In genomic region chr2:180389486-180389885, GRCm38 (mm10) we compare ENCODE assay signal across 25 mouse cellular contexts. TPM values are rescaled to one million over a fixed set of nuclear protein-coding genes. Genes with fewer than 3 reads are reported as not detected.
A peak's percentile ranks its signal among the peaks of the same experiment; 100 is the strongest.
DNase-seq lines count a peak whose midpoint lies in the region; ATAC-seq and TF ChIP-seq lines count a peak whose summit lies in the region.
"Had no signal": no experiment of that assay in that cellular context is flagged by ENCODE, and none has a peak within 500 bp of the region (broad histone marks: within the 10 kb centered on the region; RNA-seq: fewer than 3 reads in every experiment).

No protein-coding gene starts in this region.

- H3K9me3 ChIP-seq in heart, embryonic 11.5 days (replicated peaks; ENCODE audit: control insufficient read depth, low read length) = no peaks in the 10 kb centered on the region
- no peaks in the 10 kb centered on the region for H3K9me3 ChIP-seq in lung, embryonic 14.5 days (ENCODE audit: low read depth, low read length)
- no peaks in the 10 kb centered on the region for H3K9me3 ChIP-seq in heart, embryonic 16.5 days (replicated peaks; ENCODE audit: control insufficient read depth, low read length)
- H3K9me3 ChIP-seq: G1E; hindbrain, embryonic 13.5 days; midbrain, embryonic 10.5 days had no signal

- peak overlapping the region; percentile 97 for H3K9ac ChIP-seq in heart, embryonic 11.5 days (ENCODE audit: low read depth, low read length)
- H3K9ac ChIP-seq in lung, embryonic 14.5 days = no peak overlapping the region
- H3K9ac ChIP-seq in heart, embryonic 16.5 days (ENCODE audit: low read length) = peak overlapping the region; percentile 97
- H3K9ac ChIP-seq: hindbrain, embryonic 13.5 days had no signal

- H3K27me3 ChIP-seq in heart, embryonic 11.5 days (ENCODE audit: control insufficient read depth, insufficient read depth, low read length) = peaks cover 14% of the 10 kb centered on the region
- H3K27me3 ChIP-seq in lung, embryonic 14.5 days (ENCODE audit: insufficient read depth, low read length) = peaks cover 45% of the 10 kb centered on the region
- peaks cover 13% of the 10 kb centered on the region for H3K27me3 ChIP-seq in heart, embryonic 16.5 days (ENCODE audit: control insufficient read depth, insufficient read depth, low read length)
- H3K27me3 ChIP-seq in myocyte (ENCODE audit: control insufficient read depth, insufficient read depth, insufficient read length) = peaks cover 6% of the 10 kb centered on the region

- H3ac ChIP-seq in myocyte (ENCODE audit: control insufficient read depth, insufficient read length) = peak overlapping the region; percentile 13

- H3K4me3 ChIP-seq in heart, embryonic 11.5 days (ENCODE audit: low read depth, low read length) = peak overlapping the region; percentile 71
- no peak overlapping the region for H3K4me3 ChIP-seq in lung, embryonic 14.5 days (ENCODE audit: low read depth, low read length)
- H3K4me3 ChIP-seq in heart, embryonic 16.5 days (ENCODE audit: low read length) = peak overlapping the region; percentile 81
- H3K4me3 ChIP-seq in myocyte = peak overlapping the region; percentile 59
- H3K4me3 ChIP-seq: hindbrain, embryonic 13.5 days; midbrain, embryonic 10.5 days had no signal

- no peak for DNase-seq in heart, postnatal 25 days (ENCODE audit: low spot score)
- no peak for DNase-seq in lung, embryonic 14.5 days
- DNase-seq in lung, postnatal 25 days (ENCODE audit: low spot score) = no peak
- no peak for DNase-seq in spleen, adult 18-20 months
- DNase-seq: adrenal gland, adult 2 months; B cell, adult 2 months; cerebellum, adult 11 months; cerebellum, postnatal 10 days; kidney, adult 18-20 months; kidney, postnatal 10 days; right cerebral cortex, postnatal 14 days; thymus, postnatal 25 days had no signal

- peaks cover 40% of the 10 kb centered on the region for H3K4me1 ChIP-seq in heart, embryonic 11.5 days (ENCODE audit: control insufficient read depth, insufficient read depth, low read length)
- no peaks in the 10 kb centered on the region for H3K4me1 ChIP-seq in lung, embryonic 14.5 days (ENCODE audit: insufficient read depth)
- H3K4me1 ChIP-seq in heart, embryonic 16.5 days (ENCODE audit: control insufficient read depth, insufficient read depth, low read length) = peaks cover 28% of the 10 kb centered on the region

- ATAC-seq in heart, embryonic 11.5 days (replicated peaks; ENCODE audit: insufficient number of reproducible peaks, low FRiP score, low TSS enrichment) = no peak
- no peak for ATAC-seq in lung, embryonic 14.5 days (ENCODE audit: insufficient read depth)
- no peak for ATAC-seq in heart, embryonic 16.5 days (replicated peaks; ENCODE audit: extremely low read depth, insufficient read depth, low FRiP score)
- ATAC-seq: inflammation-experienced regulatory T-cells, adult 6 months; lung, postnatal 0 days; Patski had no signal

- peak overlapping the region; percentile 98 for H3K27ac ChIP-seq in heart, embryonic 11.5 days (ENCODE audit: low read depth, low read length)
- H3K27ac ChIP-seq in lung, embryonic 14.5 days (ENCODE audit: low read depth) = no peak overlapping the region
- H3K27ac ChIP-seq in heart, embryonic 16.5 days (ENCODE audit: low read length) = peak overlapping the region; percentile 98
- H3K27ac ChIP-seq: hindbrain, embryonic 13.5 days; midbrain, embryonic 10.5 days had no signal

- no peak for TF ChIP-seq CTCF in lung, embryonic 14.5 days (IDR thresholded peaks at IDR 0.05; ENCODE audit: low read depth)

- H3K79me2 ChIP-seq in myocyte (ENCODE audit: control insufficient read depth, insufficient read depth) = peaks cover 3% of the 10 kb centered on the region

- no peaks in the 10 kb centered on the region for H3K36me3 ChIP-seq in heart, embryonic 11.5 days (ENCODE audit: control insufficient read depth, insufficient read depth, low read length)
- H3K36me3 ChIP-seq in lung, embryonic 14.5 days (ENCODE audit: insufficient read depth) = no peaks in the 10 kb centered on the region
- H3K36me3 ChIP-seq in heart, embryonic 16.5 days (ENCODE audit: control insufficient read depth, insufficient read depth) = no peaks in the 10 kb centered on the region
- H3K36me3 ChIP-seq in myocyte (ENCODE audit: control insufficient read depth, insufficient read depth) = no peaks in the 10 kb centered on the region
- H3K36me3 ChIP-seq: G1E; hindbrain, embryonic 13.5 days; midbrain, embryonic 10.5 days had no signal

- WGBS in heart, embryonic 11.5 days (ENCODE audit: insufficient replicate concordance) = 7% methylated on average over 2 of the region's 2 CpGs
- WGBS in lung, embryonic 14.5 days = 27% methylated on average over 2 of the region's 2 CpGs
- 10% methylated on average over 2 of the region's 2 CpGs for WGBS in heart, embryonic 16.5 days

- intact Hi-C loops in heart, postnatal 25 days (cut with DNase I) = no loop called here

- TF ChIP-seq POLR2A in myocyte (IDR thresholded peaks at IDR 0.05; ENCODE audit: insufficient read length, low read depth) = peak; percentile 88

- peak overlapping the region; percentile 87 for H3K4me2 ChIP-seq in heart, embryonic 11.5 days
- peak overlapping the region; percentile 8; the same call in 1 of the 2 replicates for H3K4me2 ChIP-seq in lung, embryonic 14.5 days
- peak overlapping the region; percentile 88 for H3K4me2 ChIP-seq in heart, embryonic 16.5 days (ENCODE audit: low read depth, low read length)
- peak overlapping the region; percentile 66 for H3K4me2 ChIP-seq in myocyte (ENCODE audit: low read depth)
- H3K4me2 ChIP-seq: hindbrain, embryonic 13.5 days had no signal

TF ChIP-seq in myocyte, 11 proteins besides CTCF, POLR2A, EP300 and RAD21:
- TF ChIP-seq E2F4 (IDR thresholded peaks at IDR 0.05; ENCODE audit: insufficient read depth) (no peak), POLR2AphosphoS2 (IDR thresholded peaks at IDR 0.05; ENCODE audit: insufficient read length, low read depth) (peak; percentile 89)

RNA-seq across cellular contexts. Expression of gene Gata5, which starts 55.0 kb away (rescaled TPM):
- 25.7 and 28.0 TPM in 2 replicates for polyA plus RNA-seq in heart, embryonic 11.5 days (2014; fragmentation: Nextera tagmentation; extraction: Ambion mirVana)
- 1 to 10 TPM in 1 of 2 experiments, under 1 TPM in 1; 0.98 to 1.1 TPM for total RNA-seq in heart, postnatal 25 days (2021)
- 37.4 and 42.7 TPM in 2 replicates for polyA plus RNA-seq in lung, embryonic 14.5 days (2014; fragmentation: Nextera tagmentation; extraction: Ambion mirVana)
- 3.9 and 5.7 TPM in 2 replicates for polyA plus RNA-seq in heart, embryonic 16.5 days (2015; fragmentation: Nextera tagmentation; extraction: Ambion mirVana)
- polyA plus RNA-seq in myocyte (2012; fragmentation: generic; extraction: Trizol) = not detected
- total RNA-seq: CH12.LX; layer of hippocampus, postnatal 14 days; left cerebral cortex, postnatal 10 days had no signal
- polyA plus RNA-seq: cortical plate, adult 2 months; G1E; inflammation-experienced regulatory T-cells, adult 6 months; Patski had no signal

Comparison
In these comparisons a context has a peak if more than half of its experiments do, and no peak if none do; other contexts are left out.
1. H3K4me2 ChIP-seq: peak in every context shown above with its lines; median percentile 88 in heart, embryonic 16.5 days; 87 in heart, embryonic 11.5 days; 66 in myocyte; 8 in lung, embryonic 14.5 days.